Mouse (Mus musculus) embryonic facial prominence, embryonic 11.5 days (tissue): ENCODE measurements around the gene Gm12166. TPM values are rescaled to one million over a fixed set of nuclear protein-coding genes. Genes with fewer than 3 reads are reported as not detected.

Experiments used
- ATAC-seq: fragments of 200-750 bp; cut with Nextera tagmentation; replicated peaks from 2 replicates; pipeline ENCODE4 v1.8.0; 2017; ENCODE audit warnings: low read depth; ENCODE audit not compliant: insufficient number of reproducible peaks, low FRiP score, low TSS enrichment
- DNase-seq: peaks from one replicate; pipeline ENCODE4 v3.0.0-alpha.2; 2015; ENCODE audit warnings: low spot score
- H3K27ac ChIP-seq: fragments of 300-500 bp; sonication (generic); replicated peaks from 2 replicates; pipeline ENCODE4 v1.5.1; 2014; ENCODE audit warnings: mild to moderate bottlenecking, low read depth, low read length, control low read depth
- H3K27me3 ChIP-seq: fragments of 300-500 bp; sonication (generic); 2 replicates; pipeline ENCODE4 v1.6.1; 2014; ENCODE audit warnings: mild to moderate bottlenecking, low read length, moderate library complexity, mixed read lengths; ENCODE audit not compliant: control insufficient read depth, insufficient read depth
- H3K36me3 ChIP-seq: fragments of 300-500 bp; sonication (generic); replicated peaks from 2 replicates; pipeline ENCODE4 v1.6.1; 2014; ENCODE audit warnings: low read depth, mild to moderate bottlenecking, low read length, moderate library complexity, mixed read lengths; ENCODE audit not compliant: control insufficient read depth, insufficient read depth
- H3K4me1 ChIP-seq: fragments of 300-500 bp; sonication (generic); 2 replicates; pipeline ENCODE4 v1.6.1; 2014; ENCODE audit warnings: low read length, mixed read lengths; ENCODE audit not compliant: control insufficient read depth, insufficient read depth
- H3K4me2 ChIP-seq: fragments of 300-500 bp; sonication (generic); 2 replicates; pipeline ENCODE4 v1.6.1; 2014; ENCODE audit warnings: low read depth, mild to moderate bottlenecking, control low read depth, low read length, moderate library complexity
- H3K4me3 ChIP-seq: fragments of 300-500 bp; sonication (generic); 2 replicates; pipeline ENCODE4 v1.5.1; 2014; ENCODE audit warnings: low read depth, low read length, control low read depth
- H3K9ac ChIP-seq: fragments of 300-500 bp; sonication (generic); replicated peaks from 2 replicates; pipeline ENCODE4 v1.6.1; 2014; ENCODE audit warnings: mild to moderate bottlenecking, control low read depth, low read length
- H3K9me3 ChIP-seq: fragments of 300-500 bp; sonication (generic); replicated peaks from 2 replicates; pipeline ENCODE4 v1.6.1; 2016; ENCODE audit warnings: mild to moderate bottlenecking, low read length, inconsistent platforms, mixed read lengths; ENCODE audit not compliant: control insufficient read depth
- WGBS: fragments of 180-500 bp; shearing (Covaris S2); extraction: QIAGEN DNeasy Blood & Tissue Kit; methylation state at CpG from one replicate; pipeline ENCODE4 v1.1.7; 2014; 5-methylcytosine and 5-hydroxymethylcytosine counted together
- polyA plus RNA-seq: library from polyadenylated mRNA; unstranded; fragments of >200 nt; fragmentation: Nextera tagmentation; extraction: Ambion mirVana; gene quantifications from 2 replicates; pipeline ENCODE4 v1.2.1, GENCODE M21; 2014

The Gm12166 gene
- polyA plus RNA-seq, 1 experiment from 2014 or later: 2.8 TPM

- Histone ChIP-seq H3K27ac (no peak overlapping the region), H3K4me3 (no peak overlapping the region), H3K36me3 (no peaks in the 10 kb centered on the region), H3K9me3 (no peaks in the 10 kb centered on the region), H3K4me2 (no peak overlapping the region), H3K27me3 (no peaks in the 10 kb centered on the region), H3K4me1 (peaks cover 3% of the 10 kb centered on the region; the same call in 1 of the 2 replicates), H3K9ac (no peak overlapping the region)
- WGBS: 86% methylated on average over 7 of the region's 7 CpGs
- no peak for DNase-seq
- ATAC-seq: 0 out of 2 replicates have a peak, but pooled peaks have one; percentile 56
Observed at GRCm38 (mm10) chr11:46077732-46078375, 25.7 kb upstream of the Gm12166 start.

- Histone ChIP-seq H3K27ac (no peak overlapping the region), H3K9ac (no peak overlapping the region), H3K36me3 (no peaks in the 10 kb centered on the region), H3K4me1 (peaks cover 3% of the 10 kb centered on the region; the same call in 1 of the 2 replicates), H3K4me2 (no peak overlapping the region), H3K4me3 (no peak overlapping the region), H3K9me3 (no peaks in the 10 kb centered on the region), H3K27me3 (no peaks in the 10 kb centered on the region)
- 94% methylated on average over 5 of the region's 5 CpGs for WGBS
- no peak for ATAC-seq
- DNase-seq: no peak
Observed at GRCm38 (mm10) chr11:46077304-46077703, 25.2 kb upstream of the Gm12166 start.

- no peak overlapping the region for H3K4me2 ChIP-seq
- no peaks in the 10 kb centered on the region for H3K36me3 ChIP-seq
- H3K4me1 ChIP-seq: peaks cover 3% of the 10 kb centered on the region; the same call in 1 of the 2 replicates
- H3K27ac ChIP-seq: no peak overlapping the region
- H3K9ac ChIP-seq: no peak overlapping the region
- no peaks in the 10 kb centered on the region for H3K9me3 ChIP-seq
- no peak overlapping the region for H3K4me3 ChIP-seq
- no peaks in the 10 kb centered on the region for H3K27me3 ChIP-seq
- ATAC-seq (no peak), DNase-seq (no peak)
- WGBS: 93% methylated on average over 11 of the region's 11 CpGs
Observed at GRCm38 (mm10) chr11:46076442-46077158, 24.5 kb upstream of the Gm12166 start.

GRCm38 (mm10) chr11:46075507-46075906 lies 23.4 kb upstream of the Gm12166 start:
- H3K9ac ChIP-seq: no peak overlapping the region
- H3K4me1 ChIP-seq: peaks cover 3% of the 10 kb centered on the region; the same call in 1 of the 2 replicates
- no peaks in the 10 kb centered on the region for H3K36me3 ChIP-seq
- WGBS: 95% methylated on average over 3 of the region's 3 CpGs
- H3K4me3 ChIP-seq: no peak overlapping the region
- no peak for ATAC-seq
- H3K27ac ChIP-seq: no peak overlapping the region
- H3K4me2 ChIP-seq: no peak overlapping the region
- no peak for DNase-seq
- no peaks in the 10 kb centered on the region for H3K27me3 ChIP-seq
- no peaks in the 10 kb centered on the region for H3K9me3 ChIP-seq

GRCm38 (mm10) chr11:46073850-46074688 lies 21.9 kb upstream of the Gm12166 start:
- H3K4me3 ChIP-seq: no peak overlapping the region

GRCm38 (mm10) chr11:46073061-46073849 lies 21.1 kb upstream of the Gm12166 start:
- WGBS: 65% methylated on average over 15 of the region's 15 CpGs
- H3K9ac ChIP-seq: no peak overlapping the region
- H3K27ac ChIP-seq: peak overlapping the region; percentile 17; the same call in 1 of the 2 replicates
- no peaks in the 10 kb centered on the region for H3K9me3 ChIP-seq
- DNase-seq (peak; percentile 36), ATAC-seq (no peak)
- peaks cover 3% of the 10 kb centered on the region; the same call in 1 of the 2 replicates for H3K4me1 ChIP-seq
- H3K4me3 ChIP-seq: no peak overlapping the region
- H3K4me2 ChIP-seq: no peak overlapping the region
- no peaks in the 10 kb centered on the region for H3K36me3 ChIP-seq
- H3K27me3 ChIP-seq: no peaks in the 10 kb centered on the region

More at GRCm38 (mm10) chr11:46073850-46074688, 21.9 kb upstream of the Gm12166 start:
- Histone ChIP-seq H3K36me3 (no peaks in the 10 kb centered on the region), H3K9me3 (no peaks in the 10 kb centered on the region), H3K4me1 (peaks cover 3% of the 10 kb centered on the region; the same call in 1 of the 2 replicates), H3K27me3 (no peaks in the 10 kb centered on the region), H3K9ac (no peak overlapping the region), H3K4me2 (no peak overlapping the region), H3K27ac (no peak overlapping the region)
- WGBS: 89% methylated on average over 17 of the region's 17 CpGs
- ATAC-seq (no peak), DNase-seq (no peak)

- no peak overlapping the region for H3K4me2 ChIP-seq
- H3K4me1 ChIP-seq: peaks cover 3% of the 10 kb centered on the region; the same call in 1 of the 2 replicates
- no peaks in the 10 kb centered on the region for H3K36me3 ChIP-seq
- no peaks in the 10 kb centered on the region for H3K27me3 ChIP-seq
- WGBS: 57% methylated on average over 8 of the region's 8 CpGs
- H3K9ac ChIP-seq: no peak overlapping the region
- H3K4me3 ChIP-seq: no peak overlapping the region
- no peaks in the 10 kb centered on the region for H3K9me3 ChIP-seq
- H3K27ac ChIP-seq: no peak overlapping the region; the same call in 1 of the 2 replicates
- DNase-seq: no peak
- ATAC-seq: no peak
Observed at GRCm38 (mm10) chr11:46072466-46073060, 20.4 kb upstream of the Gm12166 start.
